Mouse (Mus musculus) thymus, adult 2 months (tissue): Measurements from ENCODE around the gene Zfp689.

ENCODE experiments used
- CTCF ChIP-seq: fragments of 200-500 bp; IDR thresholded peaks from 2 replicates; pipeline ENCODE4 v1.5.1; 2012; ENCODE audit warnings: mild to moderate bottlenecking, control low read depth, low read length, moderate library complexity, borderline replicate concordance; ENCODE audit not compliant: control insufficient read depth, poor library complexity, insufficient read depth; ENCODE audit errors: extremely low read depth
- POLR2A ChIP-seq: fragments of 200-500 bp; IDR thresholded peaks from 2 replicates; pipeline ENCODE4 v1.6.1; 2012; ENCODE audit warnings: mild to moderate bottlenecking, low read length, control low read depth, moderate library complexity; ENCODE audit not compliant: control insufficient read depth, poor library complexity, insufficient read depth; ENCODE audit errors: extremely low read depth

DNA sequence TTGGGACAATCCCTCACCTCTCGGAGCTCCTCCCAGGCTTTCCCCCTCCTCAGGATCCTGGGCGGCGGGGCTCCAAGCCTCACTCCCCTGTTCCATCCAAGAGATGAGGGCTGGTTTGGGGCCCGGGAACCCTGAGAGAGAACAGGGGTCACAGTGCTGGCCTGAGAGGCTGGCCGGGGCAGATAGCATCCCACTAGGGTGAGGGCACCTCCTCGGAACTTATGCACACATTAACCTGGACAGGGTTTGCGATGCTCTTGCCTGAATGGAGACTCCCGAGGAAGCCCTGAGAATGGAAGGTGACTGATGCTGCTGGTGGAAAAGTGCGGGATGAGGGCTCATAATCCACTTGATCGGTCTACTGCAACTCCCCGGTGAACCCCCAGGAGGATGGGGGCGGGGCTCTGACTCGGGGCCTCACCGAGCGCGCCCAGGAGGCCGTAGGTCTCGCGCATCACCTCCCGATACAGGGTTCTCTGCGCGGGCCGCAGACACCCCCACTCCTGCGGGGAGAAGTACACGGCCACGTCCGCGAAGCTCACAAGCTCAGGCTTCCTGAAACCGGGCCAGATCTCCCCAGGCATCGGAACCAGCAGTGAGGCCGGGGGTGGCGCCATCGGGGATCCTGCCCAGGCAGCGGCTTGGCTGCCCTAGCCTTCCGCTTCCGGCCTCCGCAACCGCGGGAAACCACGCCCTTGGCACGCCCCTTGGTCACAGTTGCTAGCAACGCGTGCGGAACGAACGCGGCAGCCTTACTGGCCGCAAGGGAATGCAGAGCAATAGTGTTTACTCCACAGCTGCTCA lies 27.4 kb downstream of the Zfp689 start, which contains the start of gene Zfp688:
- TF ChIP-seq POLR2A (peak; percentile 84), CTCF (0 out of 2 replicates have a peak, but pooled peaks have one; percentile 49)
